Mouse (Mus musculus) brain, embryonic 14.5 days (tissue): Measurements from ENCODE around the gene Srp68.

Experiments
- CTCF ChIP-seq: fragments of 200-500 bp; IDR thresholded peaks from 2 replicates; pipeline ENCODE4 v1.5.1; 2012; ENCODE audit warnings: inconsistent platforms, mild to moderate bottlenecking, moderate library complexity, borderline replicate concordance; ENCODE audit not compliant: insufficient read depth, insufficient read length; ENCODE audit errors: extremely low read depth
- POLR2A ChIP-seq: fragments of 200-500 bp; IDR thresholded peaks from 2 replicates; pipeline ENCODE4 v1.6.1; 2012; ENCODE audit warnings: mild to moderate bottlenecking, inconsistent platforms, borderline replicate concordance; ENCODE audit not compliant: poor library complexity, insufficient read depth, insufficient read length, severe bottlenecking; ENCODE audit errors: extremely low read depth

DNA sequence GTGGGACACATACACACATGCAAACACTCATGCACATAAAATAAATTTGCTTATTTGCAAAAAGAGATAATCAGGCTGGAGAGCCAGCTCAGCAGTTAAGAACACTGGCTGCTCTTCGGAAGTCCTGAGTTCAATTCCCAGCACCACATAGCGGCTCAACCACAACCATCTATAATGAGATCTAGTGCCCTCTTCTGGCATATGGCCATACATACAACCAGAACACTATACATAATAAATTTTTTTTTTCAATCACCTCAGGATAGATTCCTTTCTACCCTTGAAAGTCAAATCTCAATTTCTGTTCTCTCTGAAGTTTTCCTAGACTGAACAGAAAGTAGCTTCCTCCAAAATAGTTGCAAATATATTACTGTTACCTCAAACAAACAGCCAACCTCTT, 31.4 kb upstream of the Srp68 start:
- TF ChIP-seq CTCF (no peak), POLR2A (no peak)
